Mouse (Mus musculus): ENCODE results near the gene Ubald1.

The Ubald1 gene

GRCm38 (mm10) chr16:4870490-4870889 lies 9.6 kb downstream of the Ubald1 start:
- no peak for DNase-seq (ENCODE audit: low spot score)

- DNase-seq (ENCODE audit: low spot score): no peak
Measured at GRCm38 (mm10) chr16:4866101-4866695, 13.9 kb downstream of the Ubald1 start.

GRCm38 (mm10) chr16:4863742-4864141 lies 16.4 kb downstream of the Ubald1 start:
- DNase-seq (ENCODE audit: low spot score): no peak

- no peak for DNase-seq (ENCODE audit: low spot score)
Measured at GRCm38 (mm10) chr16:4862863-4863483, 17.1 kb downstream of the Ubald1 start.

- DNase-seq (ENCODE audit: low spot score): no peak
Measured at GRCm38 (mm10) chr16:4861392-4861791, 18.7 kb downstream of the Ubald1 start.

GRCm38 (mm10) chr16:4855046-4855650 lies 25.0 kb downstream of the Ubald1 start:
- DNase-seq (ENCODE audit: low spot score): no peak

GRCm38 (mm10) chr16:4850938-4851628 lies 29.0 kb downstream of the Ubald1 start:
- no peak for DNase-seq (ENCODE audit: low spot score)

- DNase-seq (ENCODE audit: low spot score): no peak
Measured at GRCm38 (mm10) chr16:4850361-4850760, 29.8 kb downstream of the Ubald1 start.

GRCm38 (mm10) chr16:4848090-4848489 lies 32.0 kb downstream of the Ubald1 start:
- no peak for DNase-seq (ENCODE audit: low spot score)

GRCm38 (mm10) chr16:4847041-4847440 lies 33.1 kb downstream of the Ubald1 start:
- DNase-seq (ENCODE audit: low spot score): no peak

- no peak for DNase-seq (ENCODE audit: low spot score)
Measured at GRCm38 (mm10) chr16:4840231-4840630, 39.9 kb downstream of the Ubald1 start.

GRCm38 (mm10) chr16:4839552-4839951 lies 40.6 kb downstream of the Ubald1 start:
- DNase-seq (ENCODE audit: low spot score): no peak

GRCm38 (mm10) chr16:4837631-4838030 lies 42.5 kb downstream of the Ubald1 start:
- DNase-seq (ENCODE audit: low spot score): no peak

- no peak for DNase-seq (ENCODE audit: low spot score)
Measured at GRCm38 (mm10) chr16:4835191-4835590, 44.9 kb downstream of the Ubald1 start, which contains the start of gene 4930562C15Rik. 4930562C15Rik (plus strand) TSS chr16:4835416.

- DNase-seq (ENCODE audit: low spot score): no peak
Measured at GRCm38 (mm10) chr16:4833858-4834257, 46.3 kb downstream of the Ubald1 start.

GRCm38 (mm10) chr16:4831650-4832419 lies 48.3 kb downstream of the Ubald1 start:
- no peak for DNase-seq (ENCODE audit: low spot score)

- no peak for DNase-seq (ENCODE audit: low spot score)
Measured at GRCm38 (mm10) chr16:4829271-4829900, 50.7 kb downstream of the Ubald1 start.

- DNase-seq (ENCODE audit: low spot score): no peak
Measured at GRCm38 (mm10) chr16:4827639-4828038, 52.5 kb downstream of the Ubald1 start.

All from left cerebral cortex, adult 11 months (tissue).